Mouse (Mus musculus): ENCODE results near the gene Clec12b. TPM values are rescaled to one million over a fixed set of nuclear protein-coding genes. Genes with fewer than 3 reads are reported as not detected.
"Not testable (repeated sequence)": the region's sequence is repeated elsewhere in the genome, so short reads cannot be mapped to it uniquely, and the experiment has no call there.

The Clec12b gene
- total RNA-seq, 4 experiments from 2014 or later = not detected

- no peak for DNase-seq (ENCODE audit: low spot score in 2 of 2)
These were observed 16.1 kb downstream of the Clec12b start for GRCm38 (mm10) chr6:129369374-129370132.

DNA sequence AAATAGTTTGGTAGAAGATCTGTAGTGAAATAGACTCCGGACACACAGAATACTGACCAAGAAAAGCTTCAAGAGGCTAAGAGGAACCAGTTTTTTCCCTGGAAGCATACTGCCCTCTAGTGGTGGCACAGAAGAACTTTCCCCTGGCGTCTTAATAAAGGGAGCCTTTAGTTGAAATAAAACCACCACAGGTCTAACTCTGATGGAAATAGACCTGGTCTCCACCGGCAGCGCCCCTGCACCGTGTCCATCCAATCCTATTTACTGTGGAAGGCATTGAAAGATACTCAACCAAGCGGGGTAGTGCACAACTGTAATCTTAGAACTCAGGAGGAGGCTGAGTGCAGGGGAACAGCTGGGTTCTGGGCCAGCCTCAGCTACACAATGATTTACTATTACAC, 19.7 kb downstream of the Clec12b start:
- no peak for DNase-seq (ENCODE audit: low spot score in 2 of 2)

DNA sequence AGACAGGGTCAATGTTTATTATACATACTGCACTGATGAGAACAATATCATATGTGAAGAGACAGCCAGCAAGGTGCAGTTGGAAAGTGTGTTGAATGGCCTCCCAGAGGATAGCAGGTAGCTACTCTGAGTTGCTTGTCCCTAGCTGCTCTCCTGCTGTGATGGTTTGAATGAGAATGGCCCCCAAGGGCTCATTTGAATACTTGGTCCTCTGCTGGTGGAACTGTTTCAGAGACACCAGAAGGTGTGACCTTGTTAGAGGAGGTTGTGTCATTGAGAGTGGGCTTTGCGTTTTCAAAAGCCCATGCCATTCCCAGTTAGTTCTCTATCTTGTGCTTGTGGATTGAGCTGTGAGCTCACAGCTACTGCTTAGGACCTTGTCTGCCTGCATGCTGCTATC, 21.7 kb downstream of the Clec12b start:
- DNase-seq (ENCODE audit: low spot score in 2 of 2) = no peak

- no peak for DNase-seq (ENCODE audit: low spot score in 2 of 2)
These were observed 26.2 kb downstream of the Clec12b start for GRCm38 (mm10) chr6:129359515-129359914.

- DNase-seq (ENCODE audit: low spot score in 2 of 2) = no peak
These were observed 29.2 kb downstream of the Clec12b start for GRCm38 (mm10) chr6:129356430-129356829.

GRCm38 (mm10) chr6:129355774-129356173, 29.9 kb downstream of the Clec12b start:
- no peak for DNase-seq (ENCODE audit: low spot score in 2 of 2)

- no peak for DNase-seq (ENCODE audit: low spot score in 2 of 2)
These were observed 34.6 kb downstream of the Clec12b start for GRCm38 (mm10) chr6:129351091-129351490.

DNA sequence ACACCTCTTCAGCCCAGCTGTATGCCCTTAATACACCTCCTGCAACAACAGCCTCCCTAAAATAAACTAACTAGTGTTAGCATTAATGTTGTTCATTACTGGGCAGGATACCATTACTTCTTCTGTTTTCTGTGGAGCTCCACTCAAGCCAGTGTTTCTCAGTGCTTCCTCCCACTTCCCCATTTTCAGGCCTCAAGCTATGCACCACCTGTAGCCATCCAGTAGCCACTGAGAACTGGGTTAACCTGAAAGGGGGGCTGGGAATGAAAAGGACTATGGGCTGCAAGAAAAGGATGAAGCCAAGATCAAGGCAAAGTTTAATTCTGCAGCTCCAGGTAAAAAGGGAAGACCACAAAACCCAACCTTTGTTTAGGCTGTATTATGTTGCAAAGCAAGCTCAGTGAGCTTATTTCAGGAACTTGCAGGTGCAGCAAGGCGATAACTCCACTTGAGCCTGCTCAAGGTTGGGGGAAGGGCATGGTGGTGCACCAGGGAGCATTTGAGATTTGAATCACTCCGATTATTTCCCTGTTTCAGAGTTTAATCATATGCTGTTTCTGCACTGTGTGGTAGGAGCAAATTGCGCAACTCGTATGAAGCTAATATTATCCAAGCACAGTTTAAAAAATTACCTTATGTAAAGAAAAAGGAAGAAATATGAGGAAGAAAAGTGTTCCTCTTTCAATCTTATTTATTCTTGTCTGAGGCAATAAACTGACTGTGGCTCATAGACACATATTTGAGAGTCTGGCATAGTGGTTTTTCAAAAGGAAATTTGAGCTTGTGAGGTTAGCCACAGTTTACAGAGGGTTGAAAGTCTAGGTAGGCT, 35.9 kb downstream of the Clec12b start:
- no peak for DNase-seq (ENCODE audit: low spot score in 2 of 2)

GRCm38 (mm10) chr6:129344408-129344807, 41.3 kb downstream of the Clec12b start:
- no peak for DNase-seq (ENCODE audit: low spot score in 2 of 2)

GRCm38 (mm10) chr6:129342391-129342790, 43.3 kb downstream of the Clec12b start, which contains the start of gene Clec12a:
Gene Clec12a, plus strand, starts transcription at chr6:129342691.
- DNase-seq (ENCODE audit: low spot score in 2 of 2) = not testable (repeated sequence)

- DNase-seq (ENCODE audit: low spot score in 2 of 2) = no peak
These were observed 47.9 kb downstream of the Clec12b start for GRCm38 (mm10) chr6:129337751-129338150.

GRCm38 (mm10) chr6:129333674-129334078, 52.0 kb downstream of the Clec12b start:
- DNase-seq (ENCODE audit: low spot score in 2 of 2) = peak; percentile 7 to 17

- DNase-seq (ENCODE audit: low spot score in 2 of 2) = no peak
These were observed 54.1 kb downstream of the Clec12b start, which contains the start of gene 4922502D21Rik for GRCm38 (mm10) chr6:129331610-129332009. Gene 4922502D21Rik, minus strand, starts transcription at chr6:129331796.

- DNase-seq (ENCODE audit: low spot score in 2 of 2) = no peak
These were observed 59.0 kb downstream of the Clec12b start for GRCm38 (mm10) chr6:129326568-129327150.

- no peak for DNase-seq (ENCODE audit: low spot score in 2 of 2)
These were observed 59.7 kb downstream of the Clec12b start for GRCm38 (mm10) chr6:129326016-129326415.

Other genes starting within 250 kb of the Clec12b start
- gene Clec2d, start 205.3 kb downstream of the Clec12b start, total RNA-seq (2022) = 1 to 10 TPM; 9.0 to 9.9 (median 9.7) TPM
- not detected for gene Cd69, start 110.4 kb downstream of the Clec12b start, total RNA-seq (2022)
- not detected for gene 4922502D21Rik, start 54.1 kb downstream of the Clec12b start, total RNA-seq (2022)
- gene Clec12a, start 43.2 kb downstream of the Clec12b start, total RNA-seq (2022) = under 1 TPM; 0.44 to 0.74 (median 0.58) TPM
- 1 to 10 TPM in 1 of 4 experiments, under 1 TPM in 1, not detected in 2; 0.46 to 1.3 TPM for gene Clec1b, start 11.4 kb upstream of the Clec12b start, total RNA-seq (2022)
- under 1 TPM in 2 of 4 experiments, not detected in 2; 0.14 to 0.30 TPM for gene Clec9a, start 23.0 kb upstream of the Clec12b start, total RNA-seq (2022)
- gene Clec1a, start 66.1 kb upstream of the Clec12b start, total RNA-seq (2022) = 1 to 10 TPM in 3 of 4 experiments, under 1 TPM in 1; 0.58 to 1.9 (median 1.4) TPM
- gene Olr1, start 121.3 kb upstream of the Clec12b start, total RNA-seq (2022) = under 1 TPM in 1 of 4 experiments, not detected in 3; 0.14 TPM
- not detected for gene Tmem52b, start 126.7 kb upstream of the Clec12b start, total RNA-seq (2022)
- 100 to 1,000 TPM; 760 to 878 (median 821) TPM for gene Gabarapl1, start 147.3 kb upstream of the Clec12b start, total RNA-seq (2022)
- gene Klre1, start 192.0 kb upstream of the Clec12b start, total RNA-seq (2022) = not detected
- not detected for gene Klrd1, start 205.9 kb upstream of the Clec12b start, total RNA-seq (2022)
- not detected for gene Klrk1, start 238.0 kb upstream of the Clec12b start, total RNA-seq (2022)